Mouse (Mus musculus) embryonic facial prominence, embryonic 11.5 days (tissue): ENCODE data around the gene Scnm1. TPM values are rescaled to one million over a fixed set of nuclear protein-coding genes. Genes with fewer than 3 reads are reported as not detected.

Source experiments
- ATAC-seq: fragments of 200-750 bp; cut with Nextera tagmentation; replicated peaks from 2 replicates; pipeline ENCODE4 v1.8.0; 2017; ENCODE audit warnings: low read depth; ENCODE audit not compliant: insufficient number of reproducible peaks, low FRiP score, low TSS enrichment
- DNase-seq: peaks from one replicate; pipeline ENCODE4 v3.0.0-alpha.2; 2015; ENCODE audit warnings: low spot score
- H3K27ac ChIP-seq: fragments of 300-500 bp; sonication (generic); replicated peaks from 2 replicates; pipeline ENCODE4 v1.5.1; 2014; ENCODE audit warnings: mild to moderate bottlenecking, low read depth, low read length, control low read depth
- H3K27me3 ChIP-seq: fragments of 300-500 bp; sonication (generic); 2 replicates; pipeline ENCODE4 v1.6.1; 2014; ENCODE audit warnings: mild to moderate bottlenecking, low read length, moderate library complexity, mixed read lengths; ENCODE audit not compliant: control insufficient read depth, insufficient read depth
- H3K36me3 ChIP-seq: fragments of 300-500 bp; sonication (generic); replicated peaks from 2 replicates; pipeline ENCODE4 v1.6.1; 2014; ENCODE audit warnings: low read depth, mild to moderate bottlenecking, low read length, moderate library complexity, mixed read lengths; ENCODE audit not compliant: control insufficient read depth, insufficient read depth
- H3K4me1 ChIP-seq: fragments of 300-500 bp; sonication (generic); 2 replicates; pipeline ENCODE4 v1.6.1; 2014; ENCODE audit warnings: low read length, mixed read lengths; ENCODE audit not compliant: control insufficient read depth, insufficient read depth
- H3K4me2 ChIP-seq: fragments of 300-500 bp; sonication (generic); 2 replicates; pipeline ENCODE4 v1.6.1; 2014; ENCODE audit warnings: low read depth, mild to moderate bottlenecking, control low read depth, low read length, moderate library complexity
- H3K4me3 ChIP-seq: fragments of 300-500 bp; sonication (generic); 2 replicates; pipeline ENCODE4 v1.5.1; 2014; ENCODE audit warnings: low read depth, low read length, control low read depth
- H3K9ac ChIP-seq: fragments of 300-500 bp; sonication (generic); replicated peaks from 2 replicates; pipeline ENCODE4 v1.6.1; 2014; ENCODE audit warnings: mild to moderate bottlenecking, control low read depth, low read length
- H3K9me3 ChIP-seq: fragments of 300-500 bp; sonication (generic); replicated peaks from 2 replicates; pipeline ENCODE4 v1.6.1; 2016; ENCODE audit warnings: mild to moderate bottlenecking, low read length, inconsistent platforms, mixed read lengths; ENCODE audit not compliant: control insufficient read depth
- WGBS: fragments of 180-500 bp; shearing (Covaris S2); extraction: QIAGEN DNeasy Blood & Tissue Kit; methylation state at CpG from one replicate; pipeline ENCODE4 v1.1.7; 2014; 5-methylcytosine and 5-hydroxymethylcytosine counted together
- polyA plus RNA-seq: library from polyadenylated mRNA; unstranded; fragments of >200 nt; fragmentation: Nextera tagmentation; extraction: Ambion mirVana; gene quantifications from 2 replicates; pipeline ENCODE4 v1.2.1, GENCODE M21; 2014

The Scnm1 gene
- polyA plus RNA-seq, 1 experiment from 2014 or later, result 71.8 TPM

DNA sequence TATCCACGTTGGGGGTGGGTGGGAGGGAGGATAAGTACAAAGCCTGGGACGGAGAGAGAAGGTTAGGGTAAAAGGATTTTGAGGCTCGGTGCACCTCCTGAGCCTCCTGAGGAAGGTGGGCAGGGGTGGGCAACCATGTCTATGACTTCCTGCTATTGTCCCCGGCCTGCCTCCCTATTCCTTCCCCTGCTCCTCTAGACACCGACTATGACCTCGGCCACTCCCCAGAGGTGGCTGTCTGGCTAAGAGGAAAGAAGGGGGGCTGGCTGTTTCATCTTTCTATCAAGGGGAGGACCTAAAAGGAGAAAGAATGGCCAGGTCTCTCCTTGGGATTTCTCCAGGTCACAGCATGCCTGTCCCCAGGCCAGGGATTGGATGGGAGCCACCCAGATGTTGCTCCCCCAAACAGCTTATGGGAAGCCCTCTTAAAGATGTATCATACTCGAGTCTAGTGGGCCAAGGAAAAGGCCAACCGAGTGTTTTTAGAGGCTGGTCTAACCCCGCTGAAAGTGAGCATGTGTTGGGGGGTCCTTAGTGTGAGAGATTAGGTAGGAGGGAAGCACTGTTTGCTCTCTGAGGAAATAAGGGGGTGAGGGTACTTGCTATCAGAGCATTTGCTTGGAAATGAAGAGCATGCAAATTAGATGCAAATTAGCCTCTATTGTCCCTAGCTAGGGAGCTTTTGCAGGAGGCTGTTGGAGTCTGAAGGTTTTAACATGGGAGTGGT, 28.0 kb upstream of the Scnm1 start:
- H3K4me1 ChIP-seq, result no peaks in the 10 kb centered on the region
- WGBS, result 5% methylated on average over 9 of the region's 9 CpGs
- no peaks in the 10 kb centered on the region for H3K9me3 ChIP-seq
- ATAC-seq (no peak), DNase-seq (peak; percentile 15)
- H3K4me2 ChIP-seq, result peak overlapping the region; percentile 85
- H3K27ac ChIP-seq, result peak overlapping the region; percentile 43
- no peaks in the 10 kb centered on the region; the same call in 1 of the 2 replicates for H3K36me3 ChIP-seq
- H3K9ac ChIP-seq, result peak overlapping the region; percentile 85
- no peaks in the 10 kb centered on the region; the same call in 1 of the 2 replicates for H3K27me3 ChIP-seq
- peak overlapping the region; percentile 68 for H3K4me3 ChIP-seq

GRCm38 (mm10) chr3:95161041-95161551, 27.3 kb upstream of the Scnm1 start:
- DNase-seq (peak; percentile 60), ATAC-seq (peak; percentile 25)
- no peaks in the 10 kb centered on the region for H3K9me3 ChIP-seq
- no peaks in the 10 kb centered on the region for H3K4me1 ChIP-seq
- H3K27me3 ChIP-seq, result no peaks in the 10 kb centered on the region; the same call in 1 of the 2 replicates
- no peaks in the 10 kb centered on the region; the same call in 1 of the 2 replicates for H3K36me3 ChIP-seq
- H3K27ac ChIP-seq, result peak overlapping the region; percentile 43; the same call in 1 of the 2 replicates
- WGBS, result 0% methylated on average over 30 of the region's 30 CpGs
- H3K9ac ChIP-seq, result peak overlapping the region; percentile 85
- H3K4me2 ChIP-seq, result peak overlapping the region; percentile 85
- H3K4me3 ChIP-seq, result peak overlapping the region; percentile 68

DNA sequence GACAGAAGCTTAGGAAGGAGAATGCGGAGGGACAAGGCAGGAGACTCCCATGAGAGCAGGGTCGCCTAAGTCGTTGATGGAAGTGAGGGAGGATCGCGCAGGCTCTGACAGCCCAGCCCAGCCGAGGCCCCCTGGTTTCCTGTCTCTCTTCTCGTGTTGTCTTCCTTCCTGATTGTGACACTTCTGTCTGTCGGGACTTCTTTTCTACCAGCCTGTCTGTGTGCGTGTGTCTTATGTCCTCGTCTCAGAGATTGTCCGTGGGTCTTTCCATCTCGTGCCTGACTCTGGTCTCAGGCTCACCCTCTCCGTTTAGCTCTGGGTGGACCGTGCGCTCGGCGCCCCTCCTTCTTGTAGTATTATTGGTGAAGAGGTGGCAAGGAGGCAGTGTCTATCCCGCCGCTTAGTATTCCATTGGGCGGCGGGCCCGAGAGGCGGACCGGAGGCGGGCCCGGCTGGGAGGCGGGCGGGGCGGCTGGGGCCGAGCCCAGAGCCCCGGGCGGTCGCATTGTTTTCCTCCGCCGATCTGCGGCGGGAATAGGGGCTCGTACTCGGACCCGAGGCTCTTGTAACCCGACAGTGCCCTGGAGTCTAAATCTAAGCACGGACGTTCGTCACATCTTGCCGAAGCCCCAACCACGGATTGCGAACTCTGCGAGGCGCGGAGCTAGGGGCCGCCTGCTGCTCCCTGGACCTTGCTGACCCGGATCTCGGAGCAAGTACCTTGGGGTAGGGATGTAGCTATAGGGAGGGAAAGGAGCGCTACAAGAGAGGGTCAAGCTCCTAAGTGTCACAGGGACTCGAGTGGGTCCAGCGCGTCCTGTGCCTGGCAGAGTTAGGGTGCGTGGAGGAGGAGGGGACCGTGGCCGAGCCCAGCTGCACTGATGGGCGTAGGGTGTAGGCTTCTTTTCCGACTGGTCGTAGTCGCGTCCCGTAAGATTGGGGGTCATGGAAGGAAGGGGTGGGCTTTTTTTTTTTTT, 26.5 kb upstream of the Scnm1 start, which contains the start of gene Sema6c:
Gene Sema6c, plus strand, starts transcription at position 471 of the 977 bp plus-strand sequence.
- WGBS, result 0% methylated on average over 66 of the region's 66 CpGs
- peak; percentile 95 for ATAC-seq

GRCm38 (mm10) chr3:95159511-95159986, 25.7 kb upstream of the Scnm1 start:
- Histone ChIP-seq H3K27ac (no peak overlapping the region), H3K9me3 (no peaks in the 10 kb centered on the region), H3K4me3 (peak overlapping the region; percentile 68), H3K36me3 (no peaks in the 10 kb centered on the region; the same call in 1 of the 2 replicates), H3K27me3 (no peaks in the 10 kb centered on the region; the same call in 1 of the 2 replicates), H3K9ac (peak overlapping the region; percentile 44), H3K4me2 (peak overlapping the region; percentile 85), H3K4me1 (no peaks in the 10 kb centered on the region)
- 11% methylated on average over 8 of the region's 8 CpGs for WGBS
- no peak for ATAC-seq
- DNase-seq, result no peak

More for the DNA sequence above, 26.5 kb upstream of the Scnm1 start, which contains the start of gene Sema6c:
- Histone ChIP-seq H3K27me3 (no peaks in the 10 kb centered on the region; the same call in 1 of the 2 replicates), H3K4me2 (peak within 1 kb of the TSS; percentile 85), H3K4me3 (peak within 1 kb of the TSS; percentile 68), H3K9me3 (no peaks in the 10 kb centered on the region), H3K4me1 (no peaks in the 10 kb centered on the region), H3K9ac (peak within 1 kb of the TSS; percentile 85), H3K27ac (peak within 1 kb of the TSS; percentile 43; the same call in 1 of the 2 replicates), H3K36me3 (no peaks in the 10 kb centered on the region; the same call in 1 of the 2 replicates)
- DNase-seq, result peak; percentile 94

- Histone ChIP-seq H3K27ac (no peak overlapping the region), H3K27me3 (no peaks in the 10 kb centered on the region; the same call in 1 of the 2 replicates), H3K4me2 (no peak overlapping the region), H3K4me1 (no peaks in the 10 kb centered on the region), H3K36me3 (no peaks in the 10 kb centered on the region), H3K9me3 (no peaks in the 10 kb centered on the region), H3K9ac (no peak overlapping the region), H3K4me3 (no peak overlapping the region)
- 56% methylated on average over 4 of the region's 4 CpGs for WGBS
- ATAC-seq, result no peak
- DNase-seq, result no peak
These were observed 20.1 kb upstream of the Scnm1 start for GRCm38 (mm10) chr3:95153874-95154273.

- Histone ChIP-seq H3K9me3 (no peaks in the 10 kb centered on the region), H3K4me1 (no peaks in the 10 kb centered on the region), H3K4me3 (no peak overlapping the region), H3K27ac (no peak overlapping the region), H3K9ac (no peak overlapping the region), H3K36me3 (no peaks in the 10 kb centered on the region), H3K4me2 (no peak overlapping the region), H3K27me3 (no peaks in the 10 kb centered on the region)
- no peak for DNase-seq
- ATAC-seq, result no peak
- WGBS, result 49% methylated on average over 3 of the region's 3 CpGs
These were observed 14.1 kb upstream of the Scnm1 start for GRCm38 (mm10) chr3:95147924-95148323.

- Histone ChIP-seq H3K4me2 (no peak overlapping the region), H3K36me3 (no peaks in the 10 kb centered on the region; the same call in 1 of the 2 replicates), H3K27ac (no peak overlapping the region), H3K9me3 (no peaks in the 10 kb centered on the region), H3K4me1 (no peaks in the 10 kb centered on the region), H3K27me3 (no peaks in the 10 kb centered on the region), H3K9ac (no peak overlapping the region), H3K4me3 (no peak overlapping the region)
- WGBS, result 11% methylated on average over 5 of the region's 5 CpGs
- DNase-seq (peak; percentile 88), ATAC-seq (0 out of 2 replicates have a peak, but pooled peaks have one; percentile 56)
These were observed 8.8 kb upstream of the Scnm1 start for GRCm38 (mm10) chr3:95142617-95143011.
